Mouse (Mus musculus) cortical plate, adult 2 months (tissue): ENCODE measurements around the gene Aspscr1.

Source experiments
- CTCF ChIP-seq: fragments of 200-500 bp; IDR thresholded peaks from 2 replicates; pipeline ENCODE4 v1.5.1; 2011; ENCODE audit warnings: mild to moderate bottlenecking, control low read depth, low read length; ENCODE audit not compliant: insufficient read depth; ENCODE audit errors: extremely low read depth
- POLR2A ChIP-seq: fragments of 200-500 bp; IDR thresholded peaks from 2 replicates; pipeline ENCODE4 v1.6.1; 2011; ENCODE audit warnings: mild to moderate bottlenecking, low read length, control low read depth; ENCODE audit not compliant: insufficient read depth; ENCODE audit errors: extremely low read depth

- TF ChIP-seq POLR2A (no peak), CTCF (no peak)
These were observed 55.9 kb downstream of the Aspscr1 start for GRCm38 (mm10) chr11:120728530-120729240.
